Mouse (Mus musculus) liver, postnatal 0 days (tissue): ENCODE data around the gene Gm853. TPM values are rescaled to one million over a fixed set of nuclear protein-coding genes. Genes with fewer than 3 reads are reported as not detected.

ENCODE experiments used
- ATAC-seq: fragments of 200-750 bp; cut with Nextera tagmentation; 2 replicates; pipeline ENCODE4 v1.8.0; 2017; ENCODE audit warnings: mild to moderate bottlenecking, moderate library complexity
- DNase-seq: peaks from one replicate; pipeline ENCODE4 v3.0.0-alpha.2; 2016
- H3K27ac ChIP-seq: fragments of 300-500 bp; sonication (generic); 2 replicates; pipeline ENCODE4 v1.5.1; 2014; ENCODE audit warnings: antibody characterized with exemption, moderate library complexity, mild to moderate bottlenecking, low read depth
- H3K27me3 ChIP-seq: fragments of 300-500 bp; sonication (generic); 2 replicates; pipeline ENCODE4 v1.6.1; 2014; ENCODE audit warnings: low read length, control low read depth, mixed read lengths; ENCODE audit not compliant: insufficient read depth
- H3K36me3 ChIP-seq: fragments of 300-500 bp; sonication (generic); replicated peaks from 2 replicates; pipeline ENCODE4 v1.6.1; 2014; ENCODE audit warnings: mild to moderate bottlenecking, control low read depth, low read length, moderate library complexity, mixed read lengths; ENCODE audit not compliant: insufficient read depth
- H3K4me1 ChIP-seq: fragments of 300-500 bp; sonication (generic); 2 replicates; pipeline ENCODE4 v1.6.1; 2014; ENCODE audit warnings: antibody characterized with exemption, mild to moderate bottlenecking, control low read depth; ENCODE audit not compliant: insufficient read depth
- H3K4me2 ChIP-seq: fragments of 300-500 bp; sonication (generic); 2 replicates; pipeline ENCODE4 v1.6.1; 2014; ENCODE audit warnings: low read depth, mild to moderate bottlenecking, low read length, moderate library complexity, mixed read lengths
- H3K4me3 ChIP-seq: fragments of 300-500 bp; sonication (generic); 2 replicates; pipeline ENCODE4 v1.5.1; 2014; ENCODE audit warnings: low read depth, low read length
- H3K9ac ChIP-seq: fragments of 300-500 bp; sonication (generic); replicated peaks from 2 replicates; pipeline ENCODE4 v1.6.1; 2014; ENCODE audit warnings: mild to moderate bottlenecking, moderate library complexity
- H3K9me3 ChIP-seq: fragments of 300-500 bp; sonication (generic); 2 replicates; pipeline ENCODE4 v1.6.1; 2016; ENCODE audit warnings: mild to moderate bottlenecking, control low read depth, low read length, mixed read lengths
- CTCF ChIP-seq: sonication (generic); IDR thresholded peaks from 2 replicates; pipeline ENCODE4 v1.5.1; 2016; ENCODE audit warnings: antibody characterized with exemption, low read depth
- EP300 ChIP-seq: IDR thresholded peaks from 2 replicates; pipeline ENCODE4 v1.6.1; 2016; ENCODE audit warnings: antibody characterized with exemption, low read depth, mild to moderate bottlenecking
- WGBS: fragments of 180-500 bp; shearing (Covaris S2); extraction: QIAGEN DNeasy Blood & Tissue Kit; methylation state at CpG from one replicate; pipeline ENCODE4 v1.1.7; 2014; ENCODE audit not compliant: insufficient replicate concordance; 5-methylcytosine and 5-hydroxymethylcytosine counted together
- polyA plus RNA-seq: library from polyadenylated mRNA; unstranded; fragments of >200 nt; fragmentation: Nextera tagmentation; extraction: Ambion mirVana; gene quantifications from 2 replicates; pipeline ENCODE4 v1.2.1, GENCODE M21; 2015

The Gm853 gene
- polyA plus RNA-seq, 1 experiment from 2014 or later = not detected

DNA sequence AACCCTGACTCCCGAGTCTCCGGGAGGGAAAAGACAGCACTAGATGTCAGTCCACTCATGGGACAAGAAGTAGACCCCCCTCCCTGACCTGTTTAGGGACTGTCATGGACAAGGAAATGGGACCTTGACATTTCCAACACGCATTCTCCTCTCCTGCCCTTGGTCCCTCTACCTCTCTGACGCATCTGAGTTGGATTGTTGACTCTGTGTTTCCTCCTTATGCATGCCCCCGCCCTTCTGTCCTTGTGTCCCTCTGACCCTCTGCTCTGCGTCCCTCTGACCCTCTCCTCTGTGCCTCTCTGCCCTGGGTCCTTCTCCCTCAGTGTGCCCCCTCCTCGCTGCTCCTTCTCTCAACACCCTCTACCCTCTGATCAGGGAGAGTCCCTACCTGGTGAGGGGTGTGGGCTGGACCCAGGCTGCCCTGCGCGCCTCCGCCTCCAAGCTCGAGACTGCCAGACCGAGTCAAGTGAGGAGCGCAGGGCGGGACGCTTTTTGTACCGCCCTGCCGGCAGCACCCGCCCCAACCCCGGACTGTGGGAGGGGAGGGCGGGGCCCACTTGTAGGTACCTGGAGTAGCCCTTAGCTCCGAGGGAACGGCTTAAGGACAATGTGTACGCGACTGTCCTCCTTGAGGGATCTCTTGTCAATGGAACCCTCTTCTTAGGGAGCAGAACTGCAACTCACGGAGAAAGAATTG lies 47.7 kb downstream of the Gm853 start:
- H3K27me3 ChIP-seq = 0 out of 2 replicates have a peak, but pooled peaks cover 9% of the 10 kb centered on the region
- WGBS = 5% methylated on average over 25 of the region's 25 CpGs

GRCm38 (mm10) chr4:130173911-130174311 lies 48.3 kb downstream of the Gm853 start:
- Histone ChIP-seq H3K4me3 (peak overlapping the region; percentile 38), H3K4me2 (peak overlapping the region; percentile 67), H3K27ac (peak overlapping the region; percentile 78), H3K4me1 (peaks cover 24% of the 10 kb centered on the region), H3K36me3 (no peaks in the 10 kb centered on the region), H3K9me3 (no peaks in the 10 kb centered on the region), H3K9ac (peak overlapping the region; percentile 59), H3K27me3 (0 out of 2 replicates have a peak, but pooled peaks cover 9% of the 10 kb centered on the region)
- no peak for DNase-seq
- 43% methylated on average over 19 of the region's 19 CpGs for WGBS
- TF ChIP-seq EP300 (no peak), CTCF (no peak)
- no peak for ATAC-seq

More for the DNA sequence above, 47.7 kb downstream of the Gm853 start:
- DNase-seq (peak; percentile 76), ATAC-seq (peak; percentile 74)
- no peaks in the 10 kb centered on the region for H3K36me3 ChIP-seq
- peak overlapping the region; percentile 67 for H3K4me2 ChIP-seq
- H3K4me3 ChIP-seq = peak overlapping the region; percentile 38
- H3K27ac ChIP-seq = peak overlapping the region; percentile 78
- H3K9ac ChIP-seq = peak overlapping the region; percentile 59
- H3K4me1 ChIP-seq = peaks cover 24% of the 10 kb centered on the region
- no peaks in the 10 kb centered on the region for H3K9me3 ChIP-seq
- TF ChIP-seq EP300 = no peak
- no peak for TF ChIP-seq CTCF

- ATAC-seq = peak; percentile 40; the same call in 1 of the 2 replicates
- Histone ChIP-seq H3K27ac (peak overlapping the region; percentile 78), H3K27me3 (0 out of 2 replicates have a peak, but pooled peaks cover 9% of the 10 kb centered on the region), H3K36me3 (no peaks in the 10 kb centered on the region), H3K4me2 (peak overlapping the region; percentile 67), H3K9ac (peak overlapping the region; percentile 59), H3K9me3 (no peaks in the 10 kb centered on the region), H3K4me3 (peak overlapping the region; percentile 38), H3K4me1 (peaks cover 28% of the 10 kb centered on the region)
- TF ChIP-seq CTCF (no peak), EP300 (no peak)
- 59% methylated on average over 11 of the region's 11 CpGs for WGBS
- DNase-seq = no peak
Measured at GRCm38 (mm10) chr4:130173060-130173822, 49.0 kb downstream of the Gm853 start.

- no peak for TF ChIP-seq EP300
- TF ChIP-seq CTCF = no peak
- H3K9me3 ChIP-seq = no peaks in the 10 kb centered on the region
- H3K4me2 ChIP-seq = peak overlapping the region; percentile 67; the same call in 1 of the 2 replicates
- H3K36me3 ChIP-seq = no peaks in the 10 kb centered on the region
- H3K27ac ChIP-seq = peak overlapping the region; percentile 16; the same call in 1 of the 2 replicates
- DNase-seq = peak; percentile 51
- WGBS = 60% methylated on average over 9 of the region's 11 CpGs
- H3K4me3 ChIP-seq = 0 out of 2 replicates have a peak overlapping the region, but pooled peaks have one; percentile 38
- peaks cover 35% of the 10 kb centered on the region for H3K4me1 ChIP-seq
- H3K27me3 ChIP-seq = 0 out of 2 replicates have a peak, but pooled peaks cover 9% of the 10 kb centered on the region
- no peak for ATAC-seq
- H3K9ac ChIP-seq = no peak overlapping the region
Measured at GRCm38 (mm10) chr4:130171951-130172765, 50.0 kb downstream of the Gm853 start.

DNA sequence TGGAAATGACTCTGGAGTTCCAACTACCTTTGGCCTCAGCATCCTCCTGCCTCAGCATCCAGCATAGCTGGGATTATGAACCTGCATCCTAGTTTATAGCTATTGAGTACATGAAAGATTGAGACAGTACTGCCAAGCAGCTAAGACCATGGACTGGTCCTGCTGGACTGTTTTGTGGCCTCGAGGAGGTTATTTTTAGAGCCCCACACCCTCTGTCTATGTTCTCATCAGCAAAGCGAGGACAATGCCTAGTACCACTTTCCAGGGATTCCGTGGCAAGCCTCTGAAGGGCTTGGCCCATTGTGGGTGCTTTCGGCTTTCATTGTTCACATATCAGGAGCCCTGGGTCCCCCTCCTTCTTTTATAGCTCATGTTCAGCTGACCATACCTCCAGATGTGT lies 51.8 kb downstream of the Gm853 start:
- TF ChIP-seq CTCF (no peak), EP300 (no peak)
- peaks cover 5% of the 10 kb centered on the region; the same call in 1 of the 2 replicates for H3K27me3 ChIP-seq
- WGBS = 77% methylated on average over 4 of the region's 4 CpGs

More for the DNA sequence above, 51.8 kb downstream of the Gm853 start:
- DNase-seq (no peak), ATAC-seq (no peak)
- Histone ChIP-seq H3K4me1 (peaks cover 30% of the 10 kb centered on the region), H3K4me2 (no peak overlapping the region), H3K27ac (no peak overlapping the region), H3K4me3 (no peak overlapping the region), H3K36me3 (peaks cover 7% of the 10 kb centered on the region), H3K9ac (no peak overlapping the region), H3K9me3 (no peaks in the 10 kb centered on the region)
